Mouse (Mus musculus) C2C12 (cell line): ENCODE measurements around the gene Mzf1. TPM values are rescaled to one million over a fixed set of nuclear protein-coding genes. Genes with fewer than 3 reads are reported as not detected.

Experiments used
- H3K27me3 ChIP-seq: one replicate; pipeline ENCODE4 v1.6.1; 2011; ENCODE audit not compliant: control insufficient read depth, insufficient read depth, insufficient read length
- H3K36me3 ChIP-seq: one replicate; pipeline ENCODE4 v1.6.1; 2011; ENCODE audit not compliant: control insufficient read depth, insufficient read depth
- H3K4me3 ChIP-seq: one replicate; pipeline ENCODE4 v1.5.1; 2011; ENCODE audit warnings: mild to moderate bottlenecking, control low read depth; ENCODE audit not compliant: poor library complexity, insufficient read depth, severe bottlenecking
- H3K79me2 ChIP-seq: one replicate; pipeline ENCODE4 v1.6.1; 2011; ENCODE audit not compliant: control insufficient read depth, insufficient read depth
- H3K79me3 ChIP-seq: one replicate; pipeline ENCODE4 v1.6.1; 2011; ENCODE audit warnings: low read depth, control low read depth
- H3ac ChIP-seq: one replicate; pipeline ENCODE3; 2011; ENCODE audit warnings: low read depth; ENCODE audit not compliant: control insufficient read depth, insufficient read length
- CEBPB ChIP-seq: IDR thresholded peaks from one replicate; pipeline ENCODE4 v1.6.1; 2011; ENCODE audit warnings: low read depth, mild to moderate bottlenecking, control low read depth, moderate library complexity
- CTCF ChIP-seq: IDR thresholded peaks from one replicate; pipeline ENCODE4 v1.5.1; 2011; ENCODE audit not compliant: control insufficient read depth, insufficient read depth, insufficient read length
- FOSL1 ChIP-seq: IDR thresholded peaks from one replicate; pipeline ENCODE4 v1.8.0; 2011; ENCODE audit warnings: mild to moderate bottlenecking, low read length; ENCODE audit not compliant: poor library complexity, insufficient read depth, severe bottlenecking
- MAX ChIP-seq: IDR thresholded peaks from one replicate; pipeline ENCODE4 v1.6.1; 2011; ENCODE audit warnings: mild to moderate bottlenecking, control low read depth
- MYOD1 ChIP-seq: IDR thresholded peaks from one replicate; pipeline ENCODE4 v1.6.1; 2011; ENCODE audit warnings: low read depth; ENCODE audit not compliant: control insufficient read depth, insufficient read length
- MYOG ChIP-seq: IDR thresholded peaks from one replicate; pipeline ENCODE4 v1.6.1; 2011; ENCODE audit not compliant: control insufficient read depth, insufficient read length; ENCODE audit errors: extremely low read depth
- USF1 ChIP-seq: IDR thresholded peaks from one replicate; pipeline ENCODE4 v1.6.1; 2011; ENCODE audit warnings: low read depth, mild to moderate bottlenecking, control low read depth, moderate library complexity
- polyA plus RNA-seq: library from polyadenylated mRNA; unstranded; fragments of >200 nt; fragmentation: generic; extraction: Trizol; gene quantifications from one replicate; pipeline ENCODE4 v1.2.1, GENCODE M21; 2012; ENCODE audit warnings: missing spikeins

Mzf1 gene
- polyA plus RNA-seq, 1 experiment = 0.59 TPM

DNA sequence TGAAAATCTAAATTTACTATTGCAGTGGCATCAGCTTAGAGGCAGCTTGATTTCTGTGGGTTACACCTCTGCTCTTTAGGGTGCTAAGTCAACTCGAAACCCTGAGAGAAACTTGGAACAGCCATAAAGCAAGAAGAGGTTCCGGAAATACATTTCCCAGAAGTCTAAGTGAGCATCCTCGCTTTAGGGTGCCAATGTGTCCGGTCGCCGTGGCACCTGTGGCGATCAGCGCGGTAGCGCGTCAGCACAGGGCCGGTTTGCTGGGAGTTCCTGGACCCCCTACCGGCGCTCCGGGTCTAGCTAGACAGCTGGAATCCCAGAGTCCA is 640 bp downstream of the Mzf1 start:
- Histone ChIP-seq H3K79me2 (no peaks in the 10 kb centered on the region), H3K4me3 (no peak overlapping the region), H3ac (no peak overlapping the region), H3K36me3 (no peaks in the 10 kb centered on the region), H3K27me3 (no peaks in the 10 kb centered on the region), H3K79me3 (no peaks in the 10 kb centered on the region)
- TF ChIP-seq FOSL1 (no peak), MYOG (no peak)

- no peak for TF ChIP-seq MYOD1
- no peak for TF ChIP-seq CEBPB
- TF ChIP-seq USF1 = no peak
- TF ChIP-seq FOSL1 = no peak
- no peak for TF ChIP-seq MAX
- TF ChIP-seq CTCF = no peak
- no peak for TF ChIP-seq MYOG
- no peak overlapping the region for H3K4me3 ChIP-seq
- H3K79me3 ChIP-seq = no peaks in the 10 kb centered on the region
- no peaks in the 10 kb centered on the region for H3K27me3 ChIP-seq
- no peaks in the 10 kb centered on the region for H3K79me2 ChIP-seq
- no peaks in the 10 kb centered on the region for H3K36me3 ChIP-seq
- H3ac ChIP-seq = no peak overlapping the region
Measured at GRCm38 (mm10) chr7:13053501-13053900, 1.1 kb downstream of the Mzf1 start.

- no peaks in the 10 kb centered on the region for H3K27me3 ChIP-seq
- no peak for TF ChIP-seq USF1
Measured at GRCm38 (mm10) chr7:13053001-13053400, 1.6 kb downstream of the Mzf1 start.

DNA sequence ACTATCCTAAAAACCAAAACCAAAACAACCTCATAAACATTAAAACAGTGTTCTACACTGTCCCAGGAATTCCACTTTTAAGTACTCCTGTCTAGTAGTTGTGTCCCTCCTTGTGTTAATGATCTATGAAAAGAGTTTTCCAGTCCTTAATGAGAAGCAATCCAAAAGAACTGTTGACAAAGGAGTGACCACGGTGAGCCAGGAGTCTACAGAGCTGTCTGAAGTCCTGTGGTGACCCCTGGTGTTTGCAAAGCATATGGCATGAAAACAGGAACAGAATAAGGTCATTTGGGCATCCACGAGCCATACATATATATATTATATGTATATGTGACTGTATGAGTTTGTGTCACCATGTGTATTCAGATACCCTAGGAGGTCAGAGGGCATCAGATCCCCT is 8.5 kb downstream of the Mzf1 start:
- Histone ChIP-seq H3K79me3 (no peaks in the 10 kb centered on the region), H3K4me3 (no peak overlapping the region), H3K27me3 (no peaks in the 10 kb centered on the region), H3K36me3 (no peaks in the 10 kb centered on the region), H3ac (no peak overlapping the region), H3K79me2 (no peaks in the 10 kb centered on the region)
- TF ChIP-seq FOSL1 (no peak), CTCF (peak; percentile 45)

More at GRCm38 (mm10) chr7:13053001-13053400, 1.6 kb downstream of the Mzf1 start:
- no peaks in the 10 kb centered on the region for H3K79me3 ChIP-seq
- no peaks in the 10 kb centered on the region for H3K36me3 ChIP-seq
- no peak overlapping the region for H3ac ChIP-seq
- no peak overlapping the region for H3K4me3 ChIP-seq
- H3K79me2 ChIP-seq = no peaks in the 10 kb centered on the region

DNA sequence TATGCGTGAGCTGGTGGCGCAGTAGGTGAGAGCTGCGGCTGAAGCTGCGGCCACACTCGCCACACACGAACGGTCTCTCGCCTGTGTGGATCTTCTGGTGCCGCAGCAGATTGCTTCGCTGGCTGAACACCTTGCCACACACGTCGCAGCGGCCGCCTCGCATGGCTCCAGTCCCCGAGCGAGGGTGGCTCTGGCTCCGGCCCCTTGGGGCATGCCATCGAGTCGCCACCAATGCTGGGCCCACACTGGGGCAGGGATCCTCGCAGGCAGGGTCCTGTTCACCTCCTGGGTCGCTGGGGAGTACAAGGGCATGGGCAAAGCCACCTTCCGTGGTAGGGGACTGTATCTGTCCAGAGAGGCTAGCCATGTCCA is 10.3 kb downstream of the Mzf1 start:
- Histone ChIP-seq H3K27me3 (no peaks in the 10 kb centered on the region), H3K36me3 (no peaks in the 10 kb centered on the region), H3K79me3 (no peaks in the 10 kb centered on the region), H3ac (no peak overlapping the region), H3K4me3 (no peak overlapping the region), H3K79me2 (peaks cover 4% of the 10 kb centered on the region)
- TF ChIP-seq CEBPB = no peak
- TF ChIP-seq CTCF = no peak

DNA sequence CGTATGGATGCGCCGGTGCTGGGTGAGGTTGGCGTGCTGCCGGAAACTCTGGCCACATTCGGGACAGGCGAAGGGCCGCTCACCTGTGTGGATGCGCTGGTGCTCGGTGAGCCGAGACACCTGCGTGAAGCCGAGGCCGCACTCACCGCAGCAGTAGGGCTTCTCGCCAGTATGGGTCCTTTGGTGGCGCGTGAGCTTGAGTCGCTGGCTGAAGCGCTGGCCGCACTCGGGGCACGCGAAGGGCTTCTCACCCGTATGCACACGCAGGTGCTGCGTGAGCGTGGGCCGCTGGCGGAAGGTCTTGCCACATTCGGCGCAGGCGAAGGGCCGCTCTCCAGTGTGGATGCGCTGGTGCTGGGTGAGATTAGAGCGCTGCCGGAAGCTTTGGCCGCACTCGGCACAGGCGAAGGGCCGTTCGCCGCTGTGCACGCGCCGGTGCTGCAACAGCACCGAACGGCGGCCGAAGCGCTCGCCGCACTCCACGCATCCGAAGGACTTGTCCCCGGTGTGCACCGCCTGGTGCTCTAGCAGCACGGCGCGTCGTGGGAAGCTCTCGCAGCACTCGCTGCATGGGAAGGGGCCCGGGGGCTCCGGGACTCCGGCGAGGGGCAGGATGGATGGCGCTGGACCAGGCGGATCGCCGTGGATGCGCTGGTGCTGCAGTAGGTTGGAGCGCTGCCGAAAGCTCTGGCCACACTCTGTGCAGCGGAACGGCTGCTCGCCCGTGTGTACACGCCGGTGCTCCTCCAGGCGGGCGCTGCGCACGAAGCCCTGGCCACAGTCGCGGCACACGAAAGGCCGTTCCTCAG is 10.9 kb downstream of the Mzf1 start:
- no peaks in the 10 kb centered on the region for H3K79me3 ChIP-seq
- no peaks in the 10 kb centered on the region for H3K27me3 ChIP-seq

GRCm38 (mm10) chr7:13043120-13043444 is 11.5 kb downstream of the Mzf1 start:
- Histone ChIP-seq H3K4me3 (no peak overlapping the region), H3ac (no peak overlapping the region), H3K79me3 (no peaks in the 10 kb centered on the region), H3K79me2 (peaks cover 10% of the 10 kb centered on the region), H3K27me3 (no peaks in the 10 kb centered on the region), H3K36me3 (no peaks in the 10 kb centered on the region)
- TF ChIP-seq CTCF = no peak
- TF ChIP-seq MYOD1 = no peak
- TF ChIP-seq CEBPB = no peak
- TF ChIP-seq USF1 = no peak
- no peak for TF ChIP-seq MYOG
- no peak for TF ChIP-seq MAX
- TF ChIP-seq FOSL1 = no peak

More for the DNA sequence above, 10.9 kb downstream of the Mzf1 start:
- H3ac ChIP-seq = no peak overlapping the region
- H3K36me3 ChIP-seq = no peaks in the 10 kb centered on the region
- H3K79me2 ChIP-seq = peaks cover 10% of the 10 kb centered on the region
- TF ChIP-seq FOSL1 (no peak), CTCF (no peak), MYOG (no peak), USF1 (no peak), MAX (no peak)
- H3K4me3 ChIP-seq = no peak overlapping the region
